Mouse (Mus musculus): ENCODE data around the gene Prpf4.

DNA sequence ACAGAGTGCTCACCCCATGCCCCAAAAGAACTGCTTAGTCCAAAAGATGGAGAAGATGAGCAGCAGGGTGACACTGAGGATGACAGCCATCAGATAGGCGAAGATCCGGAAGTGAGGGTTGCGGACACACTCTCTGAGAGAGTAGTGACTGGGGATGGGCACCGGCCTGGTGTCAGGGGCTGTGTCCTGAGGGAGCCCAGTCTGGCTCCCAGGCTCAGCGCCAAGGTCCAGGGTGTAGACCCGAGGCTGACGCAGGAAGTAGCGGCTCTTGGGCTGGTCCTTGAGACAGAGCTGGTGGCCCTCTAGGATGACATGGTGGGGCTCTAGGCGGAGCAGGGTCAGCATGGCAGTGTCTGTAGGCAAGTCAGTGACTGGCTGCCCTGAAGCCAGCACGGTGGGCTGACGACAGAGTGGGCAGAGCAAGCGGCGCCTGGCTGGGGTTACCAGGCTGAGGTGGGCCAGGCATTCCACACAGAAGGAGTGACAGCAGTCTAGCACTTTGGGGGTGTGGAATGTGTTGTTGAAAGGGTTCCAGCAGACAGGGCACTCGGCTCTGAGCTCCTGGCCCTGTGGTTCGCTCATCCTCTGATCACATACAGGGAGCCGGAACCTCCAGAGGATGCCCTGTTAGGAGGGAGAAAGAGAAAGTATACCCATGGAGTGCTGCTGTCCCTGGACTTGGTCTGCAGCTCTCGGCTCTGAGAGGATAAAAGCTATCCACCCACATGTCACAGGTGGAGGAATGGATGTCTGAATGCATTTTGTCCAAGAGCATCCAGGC is 19.6 kb downstream of the Prpf4 start:
- TF ChIP-seq POLR2A (IDR thresholded peaks at IDR 0.05; ENCODE audit: low read depth, low read length) = no peak
- no peak for TF ChIP-seq CTCF (IDR thresholded peaks at IDR 0.05; ENCODE audit: borderline replicate concordance, insufficient read depth, low read length)

All from embryonic fibroblast, embryonic 13.5 days (primary cell).